Mouse (Mus musculus) embryonic facial prominence, embryonic 11.5 days (tissue): ENCODE data around the gene Sardh. TPM values are rescaled to one million over a fixed set of nuclear protein-coding genes. Genes with fewer than 3 reads are reported as not detected.

Experiments
- ATAC-seq: fragments of 200-750 bp; cut with Nextera tagmentation; replicated peaks from 2 replicates; pipeline ENCODE4 v1.8.0; 2017; ENCODE audit warnings: low read depth; ENCODE audit not compliant: insufficient number of reproducible peaks, low FRiP score, low TSS enrichment
- DNase-seq: peaks from one replicate; pipeline ENCODE4 v3.0.0-alpha.2; 2015; ENCODE audit warnings: low spot score
- H3K27ac ChIP-seq: fragments of 300-500 bp; sonication (generic); replicated peaks from 2 replicates; pipeline ENCODE4 v1.5.1; 2014; ENCODE audit warnings: mild to moderate bottlenecking, low read depth, low read length, control low read depth
- H3K27me3 ChIP-seq: fragments of 300-500 bp; sonication (generic); 2 replicates; pipeline ENCODE4 v1.6.1; 2014; ENCODE audit warnings: mild to moderate bottlenecking, low read length, moderate library complexity, mixed read lengths; ENCODE audit not compliant: control insufficient read depth, insufficient read depth
- H3K36me3 ChIP-seq: fragments of 300-500 bp; sonication (generic); replicated peaks from 2 replicates; pipeline ENCODE4 v1.6.1; 2014; ENCODE audit warnings: low read depth, mild to moderate bottlenecking, low read length, moderate library complexity, mixed read lengths; ENCODE audit not compliant: control insufficient read depth, insufficient read depth
- H3K4me1 ChIP-seq: fragments of 300-500 bp; sonication (generic); 2 replicates; pipeline ENCODE4 v1.6.1; 2014; ENCODE audit warnings: low read length, mixed read lengths; ENCODE audit not compliant: control insufficient read depth, insufficient read depth
- H3K4me2 ChIP-seq: fragments of 300-500 bp; sonication (generic); 2 replicates; pipeline ENCODE4 v1.6.1; 2014; ENCODE audit warnings: low read depth, mild to moderate bottlenecking, control low read depth, low read length, moderate library complexity
- H3K4me3 ChIP-seq: fragments of 300-500 bp; sonication (generic); 2 replicates; pipeline ENCODE4 v1.5.1; 2014; ENCODE audit warnings: low read depth, low read length, control low read depth
- H3K9ac ChIP-seq: fragments of 300-500 bp; sonication (generic); replicated peaks from 2 replicates; pipeline ENCODE4 v1.6.1; 2014; ENCODE audit warnings: mild to moderate bottlenecking, control low read depth, low read length
- H3K9me3 ChIP-seq: fragments of 300-500 bp; sonication (generic); replicated peaks from 2 replicates; pipeline ENCODE4 v1.6.1; 2016; ENCODE audit warnings: mild to moderate bottlenecking, low read length, inconsistent platforms, mixed read lengths; ENCODE audit not compliant: control insufficient read depth
- WGBS: fragments of 180-500 bp; shearing (Covaris S2); extraction: QIAGEN DNeasy Blood & Tissue Kit; methylation state at CpG from one replicate; pipeline ENCODE4 v1.1.7; 2014; 5-methylcytosine and 5-hydroxymethylcytosine counted together
- polyA plus RNA-seq: library from polyadenylated mRNA; unstranded; fragments of >200 nt; fragmentation: Nextera tagmentation; extraction: Ambion mirVana; gene quantifications from 2 replicates; pipeline ENCODE4 v1.2.1, GENCODE M21; 2014

Gene Sardh
- polyA plus RNA-seq, 1 experiment from 2014 or later, result 2.7 TPM

DNA sequence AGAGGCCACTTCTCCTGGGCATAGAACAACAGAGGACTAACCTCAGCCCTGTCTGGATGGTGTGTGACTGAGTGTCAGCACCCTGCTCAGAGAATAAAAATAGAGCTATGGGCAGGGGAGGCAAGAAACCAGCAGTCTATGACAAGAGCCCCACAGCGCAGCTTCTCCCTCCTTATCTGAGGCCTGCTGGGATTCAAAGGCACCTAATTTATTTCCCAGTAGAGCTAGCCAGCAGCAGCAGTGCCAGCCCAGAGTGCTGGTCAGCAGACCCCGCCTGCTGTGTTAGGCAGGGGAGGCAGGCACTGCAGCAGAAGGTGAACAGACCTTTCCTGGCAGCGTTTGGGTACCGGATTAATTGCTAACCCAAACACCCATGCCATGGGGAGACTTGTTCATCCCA lies 66.2 kb downstream of the Sardh start:
- no peak overlapping the region for H3K9ac ChIP-seq
- 60% methylated on average over 4 of the region's 4 CpGs for WGBS
- H3K4me1 ChIP-seq, result no peaks in the 10 kb centered on the region
- no peaks in the 10 kb centered on the region for H3K9me3 ChIP-seq
- H3K4me3 ChIP-seq, result no peak overlapping the region
- DNase-seq, result no peak
- H3K36me3 ChIP-seq, result no peaks in the 10 kb centered on the region
- H3K27ac ChIP-seq, result no peak overlapping the region
- no peak overlapping the region for H3K4me2 ChIP-seq
- no peaks in the 10 kb centered on the region for H3K27me3 ChIP-seq
- ATAC-seq, result no peak

DNA sequence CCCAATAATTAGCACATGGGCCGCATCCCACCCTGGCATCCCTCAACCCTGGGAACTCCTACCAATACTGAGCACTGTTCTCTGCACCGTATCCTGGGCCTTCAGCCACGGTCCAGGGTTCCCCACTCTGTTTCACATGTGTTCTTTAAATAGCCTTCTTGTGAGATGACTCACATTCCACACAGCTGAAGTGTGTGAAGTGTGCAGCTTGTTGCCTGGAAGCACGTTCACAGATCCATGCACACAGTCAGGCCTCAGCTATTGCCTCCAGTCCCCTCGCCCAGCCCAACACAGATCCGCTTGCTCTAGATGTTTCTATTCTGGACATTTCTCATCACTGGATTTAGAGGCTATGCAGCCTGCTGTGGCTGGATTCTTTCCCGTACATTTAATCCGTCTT lies 69.0 kb downstream of the Sardh start:
- no peak overlapping the region for H3K9ac ChIP-seq
- no peaks in the 10 kb centered on the region for H3K4me1 ChIP-seq
- DNase-seq (no peak), ATAC-seq (no peak)
- no peaks in the 10 kb centered on the region for H3K9me3 ChIP-seq
- H3K4me3 ChIP-seq, result no peak overlapping the region
- no peak overlapping the region for H3K27ac ChIP-seq
- no peak overlapping the region for H3K4me2 ChIP-seq
- H3K27me3 ChIP-seq, result no peaks in the 10 kb centered on the region
- H3K36me3 ChIP-seq, result no peaks in the 10 kb centered on the region
- WGBS, result 81% methylated on average over 8 of the region's 8 CpGs

DNA sequence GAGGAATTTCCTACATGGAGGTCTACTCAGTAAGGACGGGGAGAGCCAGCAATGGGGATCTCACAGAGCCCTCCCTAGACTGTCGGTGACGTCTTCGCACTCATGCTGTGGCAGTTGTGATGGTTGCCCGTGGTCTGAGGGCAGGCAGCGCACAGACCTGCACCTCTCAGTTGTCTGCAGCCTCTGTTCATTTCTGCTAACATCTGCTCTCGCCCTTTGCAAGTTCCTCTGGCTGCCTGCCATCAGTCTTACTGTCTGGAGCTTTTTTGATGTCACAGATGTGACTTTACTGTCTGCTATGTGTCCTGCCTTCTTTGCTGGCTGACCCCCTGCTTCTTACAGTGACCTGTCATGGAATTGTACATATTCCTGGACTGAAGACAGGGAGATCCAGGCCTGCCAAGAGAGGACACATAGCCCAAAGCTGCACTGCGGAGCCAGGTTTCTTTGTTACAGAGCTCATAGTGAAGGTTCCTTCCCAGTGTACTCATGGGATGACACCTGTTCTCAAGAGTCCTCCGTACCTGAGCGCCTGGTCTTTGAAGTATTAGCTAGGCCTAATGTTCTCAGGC lies 72.4 kb downstream of the Sardh start:
- Histone ChIP-seq H3K9ac (no peak overlapping the region), H3K36me3 (no peaks in the 10 kb centered on the region), H3K9me3 (no peaks in the 10 kb centered on the region), H3K27ac (no peak overlapping the region), H3K4me1 (no peaks in the 10 kb centered on the region), H3K27me3 (no peaks in the 10 kb centered on the region), H3K4me3 (no peak overlapping the region), H3K4me2 (no peak overlapping the region)
- ATAC-seq (no peak), DNase-seq (no peak)
- 80% methylated on average over 10 of the region's 10 CpGs for WGBS

DNA sequence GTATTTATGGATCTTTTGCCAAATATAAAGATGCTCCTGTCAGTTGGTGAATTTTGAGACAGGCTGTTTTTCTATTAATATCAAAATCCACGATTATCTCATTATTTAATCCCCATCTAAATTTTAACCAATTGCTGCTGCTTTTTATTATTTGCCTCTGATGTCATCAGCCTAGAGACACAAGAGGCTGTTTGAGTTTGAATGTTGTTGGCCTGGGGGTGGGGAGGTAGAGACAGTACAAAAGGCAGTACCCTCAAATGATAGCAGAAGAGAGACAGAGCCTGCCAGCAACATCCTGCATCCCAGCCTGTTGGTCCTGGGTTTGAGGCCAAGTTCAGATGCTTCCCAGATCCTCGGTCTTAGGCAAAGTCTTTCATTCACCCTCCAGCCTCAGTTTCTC lies 73.9 kb downstream of the Sardh start:
- no peaks in the 10 kb centered on the region for H3K27me3 ChIP-seq
- H3K27ac ChIP-seq, result no peak overlapping the region
- H3K9me3 ChIP-seq, result no peaks in the 10 kb centered on the region
- DNase-seq (no peak), ATAC-seq (no peak)
- H3K4me2 ChIP-seq, result no peak overlapping the region
- no peaks in the 10 kb centered on the region for H3K4me1 ChIP-seq
- H3K4me3 ChIP-seq, result no peak overlapping the region
- H3K9ac ChIP-seq, result no peak overlapping the region
- H3K36me3 ChIP-seq, result no peaks in the 10 kb centered on the region
- WGBS, result 77% methylated on average over 2 of the region's 2 CpGs

DNA sequence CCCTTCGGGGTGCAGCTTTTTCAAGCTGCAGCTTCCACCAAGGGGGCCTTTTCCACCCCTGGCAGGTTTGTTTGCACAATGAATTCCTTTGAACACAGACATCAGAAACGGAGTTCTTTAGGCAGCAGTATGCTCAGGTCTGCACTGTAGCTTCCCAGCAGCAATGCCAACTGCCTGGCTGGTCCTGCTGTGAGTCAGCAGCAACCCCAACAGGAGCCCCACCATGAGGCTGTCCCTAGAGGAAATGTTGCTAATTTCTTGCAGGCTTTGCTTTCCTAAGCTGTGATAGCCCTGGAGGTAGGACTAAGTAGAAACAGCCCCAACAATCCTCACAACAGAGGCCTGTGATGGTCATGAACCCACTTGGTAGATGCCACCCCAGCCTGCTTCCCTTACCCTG lies 81.1 kb downstream of the Sardh start:
- H3K4me3 ChIP-seq, result no peak overlapping the region
- H3K27me3 ChIP-seq, result no peaks in the 10 kb centered on the region; the same call in 1 of the 2 replicates
- no peaks in the 10 kb centered on the region for H3K36me3 ChIP-seq
- no peaks in the 10 kb centered on the region for H3K9me3 ChIP-seq
- ATAC-seq, result no peak
- no peaks in the 10 kb centered on the region for H3K4me1 ChIP-seq
- peak; percentile 63 for DNase-seq
- H3K9ac ChIP-seq, result no peak overlapping the region
- 7% methylated on average over 2 of the region's 2 CpGs for WGBS
- no peak overlapping the region for H3K4me2 ChIP-seq
- no peak overlapping the region for H3K27ac ChIP-seq

DNA sequence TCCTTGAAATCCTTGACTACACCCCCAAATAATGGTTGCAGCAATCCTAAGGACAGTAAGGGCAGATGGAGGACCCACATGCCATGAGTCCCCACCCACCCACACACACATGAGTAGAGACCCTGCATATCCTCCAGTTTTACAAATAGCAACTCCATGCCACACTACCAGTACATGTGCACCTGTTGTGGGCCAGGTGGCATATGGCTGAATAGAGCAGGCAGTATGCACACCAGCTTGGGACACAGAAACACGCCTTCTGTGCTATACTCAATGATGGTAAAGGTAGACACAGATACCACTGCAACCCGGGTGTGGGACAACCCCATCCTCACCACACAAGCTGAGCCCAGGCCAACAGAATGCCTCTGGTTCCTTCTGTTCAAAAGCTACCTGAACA lies 82.1 kb downstream of the Sardh start:
- H3K4me3 ChIP-seq, result no peak overlapping the region
- no peaks in the 10 kb centered on the region for H3K9me3 ChIP-seq
- H3K27ac ChIP-seq, result no peak overlapping the region
- ATAC-seq (no peak), DNase-seq (no peak)
- no peaks in the 10 kb centered on the region; the same call in 1 of the 2 replicates for H3K27me3 ChIP-seq
- no peak overlapping the region for H3K9ac ChIP-seq
- 87% methylated on average over 2 of the region's 2 CpGs for WGBS
- no peaks in the 10 kb centered on the region for H3K36me3 ChIP-seq
- no peaks in the 10 kb centered on the region for H3K4me1 ChIP-seq
- no peak overlapping the region for H3K4me2 ChIP-seq

DNA sequence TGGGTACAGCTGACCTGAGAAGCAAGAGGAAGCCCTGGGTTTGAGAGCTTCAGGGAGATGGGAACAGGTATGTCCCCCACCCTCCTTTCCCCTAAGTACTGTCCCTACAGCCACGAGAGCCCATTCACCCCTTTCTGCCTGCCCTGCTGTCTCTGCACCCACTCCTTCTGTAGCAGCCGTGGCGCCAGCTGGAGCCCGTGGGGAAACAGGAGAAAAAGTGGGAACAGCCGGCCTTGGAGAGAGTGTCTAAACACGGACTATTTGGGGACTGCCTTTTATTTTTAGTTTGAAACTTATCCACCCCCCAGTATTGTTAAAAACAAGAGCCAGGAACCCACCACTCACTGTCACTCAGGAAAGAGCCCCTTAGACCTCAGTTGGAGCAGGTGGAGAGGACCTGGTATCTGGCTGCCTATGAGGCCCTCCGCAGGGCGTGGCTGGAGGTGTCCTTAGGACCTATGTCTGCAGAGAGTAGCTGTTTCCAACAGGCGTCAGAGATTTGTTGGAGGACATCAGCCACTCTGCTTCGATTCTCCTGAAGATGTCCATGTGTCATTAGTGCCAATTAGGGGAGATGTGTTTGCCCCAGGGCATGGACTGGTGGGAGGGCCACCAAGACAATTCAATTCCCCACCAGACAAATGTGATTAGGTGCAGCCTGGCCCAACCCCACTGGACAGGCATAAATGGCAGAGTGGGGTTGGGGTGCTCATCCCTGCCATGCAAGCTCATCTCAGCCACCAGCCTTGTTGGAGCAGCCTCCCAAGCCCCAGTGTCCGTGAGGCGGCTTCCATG lies 83.1 kb downstream of the Sardh start, which contains the start of gene Dbh:
Gene Dbh (plus strand): TSS at position 438 of the 795 bp plus-strand sequence.
- Histone ChIP-seq H3K9ac (no peak within 1 kb of the TSS), H3K4me1 (no peaks in the 10 kb centered on the region), H3K4me3 (no peak within 1 kb of the TSS), H3K4me2 (no peak within 1 kb of the TSS), H3K27ac (no peak within 1 kb of the TSS), H3K27me3 (no peaks in the 10 kb centered on the region; the same call in 1 of the 2 replicates), H3K9me3 (no peaks in the 10 kb centered on the region), H3K36me3 (no peaks in the 10 kb centered on the region)
- ATAC-seq, result no peak
- WGBS, result 71% methylated on average over 12 of the region's 12 CpGs
- no peak for DNase-seq

DNA sequence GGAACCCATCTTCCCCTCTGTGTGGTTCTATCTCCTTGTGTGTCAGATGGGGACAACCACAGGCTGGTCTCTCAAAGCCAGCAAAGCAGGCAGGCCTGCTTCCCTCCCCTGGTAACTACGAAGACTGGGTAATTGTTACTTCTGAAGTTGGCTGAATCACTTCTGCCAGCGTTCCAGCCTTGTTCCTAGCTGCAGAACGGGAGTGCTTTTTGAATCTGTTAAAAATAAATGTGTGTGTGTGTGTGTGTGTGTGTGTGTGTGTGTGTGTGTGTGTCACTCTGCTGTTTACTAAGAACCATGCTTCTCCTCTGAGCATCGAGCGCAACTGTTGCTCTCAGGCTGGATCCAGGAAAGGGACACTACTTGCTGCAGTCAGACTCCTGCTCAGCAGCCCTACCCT lies 84.3 kb downstream of the Sardh start:
- Histone ChIP-seq H3K9ac (no peak overlapping the region), H3K9me3 (no peaks in the 10 kb centered on the region), H3K27ac (no peak overlapping the region), H3K4me3 (no peak overlapping the region), H3K36me3 (no peaks in the 10 kb centered on the region), H3K4me1 (no peaks in the 10 kb centered on the region), H3K27me3 (no peaks in the 10 kb centered on the region; the same call in 1 of the 2 replicates), H3K4me2 (no peak overlapping the region)
- DNase-seq (no peak), ATAC-seq (no peak)
- WGBS, result 74% methylated on average over 5 of the region's 5 CpGs
